Mouse (Mus musculus): ENCODE data around the gene Fbxo6. TPM values are rescaled to one million over a fixed set of nuclear protein-coding genes. Genes with fewer than 3 reads are reported as not detected.

The Fbxo6 gene
- polyA plus RNA-seq, 1 experiment from 2014 or later: 19.5 TPM

DNA sequence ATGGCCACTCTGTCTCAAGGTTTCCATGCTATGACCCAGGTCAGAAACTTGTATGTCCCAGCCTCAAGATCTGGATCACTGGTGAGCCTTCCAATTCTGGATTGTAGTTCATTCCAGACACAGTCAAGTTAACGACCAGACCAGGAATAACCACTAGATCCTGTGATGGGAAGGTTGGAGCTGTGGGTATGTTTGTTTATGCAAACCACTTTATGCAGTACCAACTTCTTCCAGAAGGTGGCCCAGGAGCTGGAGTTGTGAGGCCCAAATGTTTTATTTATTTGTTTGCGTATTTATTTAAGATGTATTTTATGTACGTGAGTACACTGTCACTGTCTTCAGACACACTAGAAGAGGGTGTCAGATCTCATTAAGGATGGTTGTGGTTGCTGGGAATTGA, 3.0 kb upstream of the Fbxo6 start:
- H3K4me1 ChIP-seq: peaks cover 24% of the 10 kb centered on the region
- H3K36me3 ChIP-seq: peaks cover 30% of the 10 kb centered on the region
- H3K27ac ChIP-seq: no peak overlapping the region
- DNase-seq (ENCODE audit: low spot score): no peak
- peaks cover 15% of the 10 kb centered on the region; the same call in 1 of the 2 replicates for H3K27me3 ChIP-seq (ENCODE audit: insufficient read depth, poor library complexity, severe bottlenecking)
- H3K4me3 ChIP-seq: no peak overlapping the region
- no peaks in the 10 kb centered on the region for H3K9me3 ChIP-seq
- 55% methylated on average over 3 of the region's 3 CpGs for WGBS

GRCm38 (mm10) chr4:148154006-148154405, 2.1 kb upstream of the Fbxo6 start:
- no peaks in the 10 kb centered on the region for H3K9me3 ChIP-seq
- peaks cover 14% of the 10 kb centered on the region; the same call in 1 of the 2 replicates for H3K27me3 ChIP-seq (ENCODE audit: insufficient read depth, poor library complexity, severe bottlenecking)
- H3K27ac ChIP-seq: no peak overlapping the region
- H3K36me3 ChIP-seq: peaks cover 30% of the 10 kb centered on the region
- WGBS: 86% methylated on average over 4 of the region's 4 CpGs
- H3K4me1 ChIP-seq: peaks cover 22% of the 10 kb centered on the region
- DNase-seq (ENCODE audit: low spot score): no peak
- no peak overlapping the region for H3K4me3 ChIP-seq

DNA sequence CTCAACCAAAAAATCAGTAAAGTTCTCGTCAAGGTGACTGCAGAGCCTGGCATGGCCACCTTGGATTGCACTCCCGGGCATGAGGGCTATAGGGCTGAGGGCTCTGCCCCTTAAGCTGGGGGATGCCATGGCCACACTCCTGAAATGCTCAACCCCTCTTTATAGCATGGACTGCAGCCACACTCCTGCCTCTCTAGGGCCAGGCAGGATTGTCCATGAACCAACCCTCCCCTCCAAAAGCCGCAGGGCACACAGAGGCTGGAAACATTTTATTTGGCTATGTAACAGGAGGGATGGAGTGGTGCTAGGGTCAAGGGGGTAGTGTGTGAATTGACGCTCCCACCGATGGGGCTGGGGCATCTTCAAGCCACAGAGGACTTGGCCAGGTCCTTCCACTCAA, 607 bp upstream of the Fbxo6 start:
- Histone ChIP-seq H3K4me3 (no peak overlapping the region), H3K9me3 (no peaks in the 10 kb centered on the region), H3K4me1 (peaks cover 14% of the 10 kb centered on the region), H3K27me3 (ENCODE audit: insufficient read depth, poor library complexity, severe bottlenecking) (no peaks in the 10 kb centered on the region), H3K36me3 (peaks cover 35% of the 10 kb centered on the region), H3K27ac (no peak overlapping the region)
- DNase-seq (ENCODE audit: low spot score): no peak
- WGBS: 72% methylated on average over 5 of the region's 5 CpGs

GRCm38 (mm10) chr4:148150953-148151266, 1.0 kb downstream of the Fbxo6 start:
- peak overlapping the region; percentile 85 for H3K4me3 ChIP-seq
- no peak for DNase-seq (ENCODE audit: low spot score)
- H3K27me3 ChIP-seq (ENCODE audit: insufficient read depth, poor library complexity, severe bottlenecking): no peaks in the 10 kb centered on the region
- H3K27ac ChIP-seq: peak overlapping the region; percentile 93
- no peaks in the 10 kb centered on the region for H3K9me3 ChIP-seq
- H3K4me1 ChIP-seq: peaks cover 20% of the 10 kb centered on the region
- WGBS: 35% methylated on average over 3 of the region's 3 CpGs
- peaks cover 36% of the 10 kb centered on the region for H3K36me3 ChIP-seq

- Histone ChIP-seq H3K27me3 (ENCODE audit: insufficient read depth, poor library complexity, severe bottlenecking) (no peaks in the 10 kb centered on the region), H3K4me3 (no peak overlapping the region), H3K27ac (peak overlapping the region; percentile 71; the same call in 1 of the 2 replicates), H3K9me3 (no peaks in the 10 kb centered on the region), H3K36me3 (peaks cover 39% of the 10 kb centered on the region), H3K4me1 (peaks cover 20% of the 10 kb centered on the region)
- no peak for DNase-seq (ENCODE audit: low spot score)
- 43% methylated on average over 7 of the region's 7 CpGs for WGBS
Observed at GRCm38 (mm10) chr4:148150242-148150641, 1.7 kb downstream of the Fbxo6 start.

DNA sequence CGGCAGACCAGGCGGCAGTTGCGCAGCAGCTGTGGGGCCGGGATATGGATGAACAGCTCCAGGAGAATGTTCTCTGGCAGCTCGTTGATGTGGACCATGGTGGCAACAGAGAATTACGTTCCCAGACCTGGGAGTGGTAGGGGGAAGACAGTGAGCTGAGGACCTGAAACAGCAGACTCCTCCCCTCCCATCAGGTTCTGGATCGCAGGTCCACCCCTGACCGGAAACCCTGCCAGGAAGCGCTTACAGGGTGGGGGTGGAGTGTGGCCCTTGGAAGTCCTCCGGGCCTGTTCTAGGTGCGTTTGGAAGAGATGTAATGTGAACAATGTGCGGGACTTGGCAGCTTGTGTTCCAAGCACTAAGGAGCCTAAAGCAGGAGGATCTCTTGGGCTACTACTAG, 2.4 kb downstream of the Fbxo6 start:
- Histone ChIP-seq H3K27me3 (ENCODE audit: insufficient read depth, poor library complexity, severe bottlenecking) (no peaks in the 10 kb centered on the region), H3K27ac (peak overlapping the region; percentile 60; the same call in 1 of the 2 replicates), H3K4me3 (no peak overlapping the region), H3K36me3 (peaks cover 46% of the 10 kb centered on the region), H3K9me3 (no peaks in the 10 kb centered on the region), H3K4me1 (peaks cover 20% of the 10 kb centered on the region)
- DNase-seq (ENCODE audit: low spot score): no peak
- 35% methylated on average over 12 of the region's 12 CpGs for WGBS

DNA sequence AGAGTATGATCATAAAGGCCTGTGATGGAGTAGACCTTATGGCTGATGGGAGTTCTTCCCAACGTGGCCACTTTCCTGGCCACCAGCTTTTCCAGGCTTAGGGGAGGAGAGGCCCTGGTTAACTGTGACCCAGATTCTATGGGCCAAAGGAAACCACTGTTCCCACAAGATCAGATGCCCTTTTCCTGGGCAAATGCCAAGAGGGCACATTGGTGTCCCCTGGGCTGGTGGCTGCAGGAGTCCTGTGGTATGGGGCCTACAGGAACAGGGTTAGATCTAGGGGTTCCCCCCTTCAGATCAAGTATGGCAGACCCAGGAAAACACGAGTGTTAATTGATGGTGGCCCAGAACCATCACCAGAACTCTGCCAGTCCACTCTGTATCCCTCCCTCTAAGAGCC, 4.2 kb downstream of the Fbxo6 start:
- DNase-seq (ENCODE audit: low spot score): no peak
- WGBS: 85% methylated on average over 2 of the region's 2 CpGs
- Histone ChIP-seq H3K27ac (no peak overlapping the region), H3K4me1 (peaks cover 20% of the 10 kb centered on the region), H3K9me3 (no peaks in the 10 kb centered on the region), H3K4me3 (no peak overlapping the region), H3K36me3 (peaks cover 37% of the 10 kb centered on the region), H3K27me3 (ENCODE audit: insufficient read depth, poor library complexity, severe bottlenecking) (no peaks in the 10 kb centered on the region)

DNA sequence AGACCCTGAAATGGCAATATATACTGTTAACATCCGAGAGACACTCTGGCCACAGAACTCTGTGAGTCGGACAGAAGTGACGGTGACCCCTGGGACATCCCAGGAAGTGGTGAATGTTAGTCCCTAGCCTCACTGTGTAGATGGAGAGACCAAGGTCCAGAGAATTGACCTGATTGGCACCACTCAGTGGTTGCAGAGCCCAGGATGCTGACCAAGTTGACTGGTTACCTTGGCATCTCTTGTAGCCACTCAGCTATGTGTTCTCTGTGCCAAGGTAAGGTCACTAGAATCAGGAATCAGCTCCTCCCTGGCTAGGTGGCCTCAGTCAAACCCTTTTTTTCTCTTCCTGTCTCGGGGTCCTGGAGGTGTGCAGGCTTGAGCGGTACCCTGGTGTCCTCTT, 8.2 kb downstream of the Fbxo6 start:
- peaks cover 13% of the 10 kb centered on the region for H3K4me1 ChIP-seq
- WGBS: 86% methylated on average over 5 of the region's 5 CpGs
- H3K9me3 ChIP-seq: no peaks in the 10 kb centered on the region
- DNase-seq (ENCODE audit: low spot score): no peak
- H3K36me3 ChIP-seq: peaks cover 37% of the 10 kb centered on the region
- H3K4me3 ChIP-seq: no peak overlapping the region
- no peak overlapping the region for H3K27ac ChIP-seq
- H3K27me3 ChIP-seq (ENCODE audit: insufficient read depth, poor library complexity, severe bottlenecking): peaks cover 7% of the 10 kb centered on the region

GRCm38 (mm10) chr4:148140098-148141011, 11.6 kb downstream of the Fbxo6 start:
- H3K27ac ChIP-seq: peak overlapping the region; percentile 91
- H3K36me3 ChIP-seq: peaks cover 13% of the 10 kb centered on the region; the same call in 1 of the 2 replicates
- peaks cover 28% of the 10 kb centered on the region for H3K27me3 ChIP-seq (ENCODE audit: insufficient read depth, poor library complexity, severe bottlenecking)
- H3K4me3 ChIP-seq: peak overlapping the region; percentile 87
- peak; percentile 96 for DNase-seq (ENCODE audit: low spot score)
- WGBS: under 1% methylated on average over 63 of the region's 65 CpGs
- peaks cover 8% of the 10 kb centered on the region for H3K4me1 ChIP-seq
- no peaks in the 10 kb centered on the region for H3K9me3 ChIP-seq

- H3K27me3 ChIP-seq (ENCODE audit: insufficient read depth, poor library complexity, severe bottlenecking): peaks cover 34% of the 10 kb centered on the region
- H3K4me1 ChIP-seq: peaks cover 8% of the 10 kb centered on the region
- H3K9me3 ChIP-seq: no peaks in the 10 kb centered on the region
- peak overlapping the region; percentile 91 for H3K27ac ChIP-seq
- H3K4me3 ChIP-seq: peak overlapping the region; percentile 87
- peak; percentile 81 for DNase-seq (ENCODE audit: low spot score)
- WGBS: 1% methylated on average over 12 of the region's 12 CpGs
- H3K36me3 ChIP-seq: peaks cover 7% of the 10 kb centered on the region; the same call in 1 of the 2 replicates
Observed at GRCm38 (mm10) chr4:148139767-148140097, 12.2 kb downstream of the Fbxo6 start.

- DNase-seq (ENCODE audit: low spot score): no peak
- peaks cover 49% of the 10 kb centered on the region for H3K27me3 ChIP-seq (ENCODE audit: insufficient read depth, poor library complexity, severe bottlenecking)
- WGBS: 70% methylated on average over 8 of the region's 8 CpGs
Observed at GRCm38 (mm10) chr4:148137503-148137902, 14.4 kb downstream of the Fbxo6 start.

DNA sequence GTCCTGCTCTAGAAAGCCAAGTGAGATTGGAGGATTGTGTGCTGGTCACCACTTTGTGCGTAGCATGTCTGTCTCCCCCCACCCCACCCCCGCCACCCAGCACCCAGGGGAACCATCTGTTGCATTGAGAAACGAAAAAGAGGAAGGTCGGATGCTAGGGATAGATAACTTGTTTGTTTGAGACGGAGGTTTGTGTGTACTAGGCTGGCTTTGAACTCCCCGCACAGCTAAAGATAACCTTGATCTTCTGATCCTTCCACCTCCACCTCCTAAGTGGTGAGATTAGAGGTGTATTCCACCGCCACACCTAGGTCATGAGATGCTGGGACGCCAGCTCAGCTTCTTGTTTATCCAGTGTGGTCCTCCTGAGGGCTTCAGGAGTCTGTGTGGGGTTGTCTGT, 17.0 kb downstream of the Fbxo6 start:
- H3K27me3 ChIP-seq (ENCODE audit: insufficient read depth, poor library complexity, severe bottlenecking): peaks cover 74% of the 10 kb centered on the region
- H3K27ac ChIP-seq: no peak overlapping the region
- WGBS: 68% methylated on average over 8 of the region's 8 CpGs
- no peak overlapping the region for H3K4me3 ChIP-seq
- H3K9me3 ChIP-seq: no peaks in the 10 kb centered on the region
- H3K36me3 ChIP-seq: no peaks in the 10 kb centered on the region
- H3K4me1 ChIP-seq: peaks cover 25% of the 10 kb centered on the region
- DNase-seq (ENCODE audit: low spot score): no peak

More at GRCm38 (mm10) chr4:148137503-148137902, 14.4 kb downstream of the Fbxo6 start:
- H3K36me3 ChIP-seq: no peaks in the 10 kb centered on the region
- H3K4me3 ChIP-seq: no peak overlapping the region
- H3K4me1 ChIP-seq: peaks cover 8% of the 10 kb centered on the region
- H3K27ac ChIP-seq: no peak overlapping the region
- H3K9me3 ChIP-seq: no peaks in the 10 kb centered on the region

- 1% methylated on average over 21 of the region's 21 CpGs for WGBS
- H3K36me3 ChIP-seq: no peaks in the 10 kb centered on the region
- no peak for DNase-seq (ENCODE audit: low spot score)
- H3K4me3 ChIP-seq: peak overlapping the region; percentile 76
- peaks cover 74% of the 10 kb centered on the region for H3K27me3 ChIP-seq (ENCODE audit: insufficient read depth, poor library complexity, severe bottlenecking)
- no peaks in the 10 kb centered on the region for H3K9me3 ChIP-seq
- H3K27ac ChIP-seq: peak overlapping the region; percentile 87
- peaks cover 21% of the 10 kb centered on the region for H3K4me1 ChIP-seq
Observed at GRCm38 (mm10) chr4:148131497-148132081, 20.4 kb downstream of the Fbxo6 start.
